Mouse (Mus musculus) cerebellum, adult 2 months (tissue): ENCODE data around the gene AC131692.1. TPM values are rescaled to one million over a fixed set of nuclear protein-coding genes. Genes with fewer than 3 reads are reported as not detected.

Experiments
- DNase-seq, 2 experiments: peaks; one replicate each; pipeline ENCODE4 v3.0.0; 2021
- H3K27ac ChIP-seq: fragments of 200-500 bp; 2 replicates; pipeline ENCODE4 v1.5.1; 2012; ENCODE audit warnings: low read length, control low read depth, inconsistent platforms; ENCODE audit not compliant: insufficient read depth
- H3K27me3 ChIP-seq: fragments of 200-500 bp; 2 replicates; pipeline ENCODE4 v1.6.1; 2012; ENCODE audit warnings: inconsistent platforms, mild to moderate bottlenecking, low read length, moderate library complexity; ENCODE audit not compliant: control insufficient read depth, insufficient read depth
- H3K4me1 ChIP-seq: fragments of 200-500 bp; 2 replicates; pipeline ENCODE4 v1.6.1; 2011; ENCODE audit warnings: low read length; ENCODE audit not compliant: control insufficient read depth, insufficient read depth
- H3K4me3 ChIP-seq: fragments of 200-500 bp; replicated peaks from 2 replicates; pipeline ENCODE3; 2011; ENCODE audit warnings: mild to moderate bottlenecking, low read depth, low read length, control low read depth; ENCODE audit not compliant: insufficient read depth
- CTCF ChIP-seq: fragments of 200-500 bp; IDR thresholded peaks from 2 replicates; pipeline ENCODE4 v1.5.1; 2011; ENCODE audit warnings: low read depth, mild to moderate bottlenecking, control low read depth, low read length, moderate library complexity, borderline replicate concordance; ENCODE audit not compliant: insufficient read depth
- POLR2A ChIP-seq: fragments of 200-500 bp; IDR thresholded peaks from 2 replicates; pipeline ENCODE4 v1.6.1; 2011; ENCODE audit warnings: low read length, control low read depth, borderline replicate concordance; ENCODE audit not compliant: insufficient read depth
- WGBS: fragments of 180-500 bp; shearing (Covaris S2); methylation state at CpG from one replicate; pipeline ENCODE4 v1.1.7; 2018; 5-methylcytosine and 5-hydroxymethylcytosine counted together
- polyA plus RNA-seq: library from polyadenylated mRNA; depleted of rRNA; stranded (reverse); fragments of >200 nt; gene quantifications from 2 replicates; pipeline ENCODE4 v1.2.3, GENCODE M21; 2012

AC131692.1 gene
- polyA plus RNA-seq, 1 experiment = not detected

GRCm38 (mm10) chr19:6052516-6052915, 41.7 kb upstream of the AC131692.1 start:
- H3K27ac ChIP-seq = no peak overlapping the region
- no peak overlapping the region for H3K4me3 ChIP-seq
- DNase-seq = no peak
- H3K27me3 ChIP-seq = no peaks in the 10 kb centered on the region
- H3K4me1 ChIP-seq = no peaks in the 10 kb centered on the region; the same call in 1 of the 2 replicates
- TF ChIP-seq CTCF = no peak
- TF ChIP-seq POLR2A = no peak
- WGBS = 71% methylated on average over 7 of the region's 7 CpGs

GRCm38 (mm10) chr19:6054296-6054695, 39.9 kb upstream of the AC131692.1 start:
- DNase-seq = no peak
- Histone ChIP-seq H3K4me1 (peaks cover 4% of the 10 kb centered on the region), H3K27me3 (no peaks in the 10 kb centered on the region), H3K27ac (no peak overlapping the region), H3K4me3 (no peak overlapping the region)
- WGBS = 78% methylated on average over 5 of the region's 5 CpGs
- no peak for TF ChIP-seq POLR2A
- TF ChIP-seq CTCF = no peak

GRCm38 (mm10) chr19:6056696-6057095, 37.5 kb upstream of the AC131692.1 start:
- no peak overlapping the region for H3K4me3 ChIP-seq
- TF ChIP-seq POLR2A (no peak), CTCF (no peak)

GRCm38 (mm10) chr19:6057313-6058096, 36.7 kb upstream of the AC131692.1 start, which contains the start of the genes Mrpl49 and Fau:
TSS of gene Mrpl49 (minus strand) at chr19:6057785.
TSS of gene Fau (plus strand) at chr19:6057844.
- no peaks in the 10 kb centered on the region for H3K27me3 ChIP-seq
- WGBS = under 1% methylated on average over 62 of the region's 63 CpGs
- DNase-seq = peak; percentile 98 to 99
- TF ChIP-seq POLR2A = peak; percentile 99
- no peak for TF ChIP-seq CTCF
- H3K4me1 ChIP-seq = peaks cover 12% of the 10 kb centered on the region
- peak within 1 kb of the TSS; percentile 63 for H3K27ac ChIP-seq
- peak within 1 kb of the TSS; percentile 90 for H3K4me3 ChIP-seq

More at GRCm38 (mm10) chr19:6056696-6057095, 37.5 kb upstream of the AC131692.1 start:
- DNase-seq = peak; percentile 14 to 15
- WGBS = 34% methylated on average over 4 of the region's 4 CpGs
- Histone ChIP-seq H3K4me1 (peaks cover 7% of the 10 kb centered on the region; the same call in 1 of the 2 replicates), H3K27ac (no peak overlapping the region), H3K27me3 (no peaks in the 10 kb centered on the region)

- TF ChIP-seq CTCF (no peak), POLR2A (no peak)
- no peaks in the 10 kb centered on the region for H3K27me3 ChIP-seq
- no peak overlapping the region for H3K27ac ChIP-seq
- H3K4me1 ChIP-seq = peaks cover 19% of the 10 kb centered on the region
- peak overlapping the region; percentile 58 for H3K4me3 ChIP-seq
- DNase-seq = no peak
- WGBS = 22% methylated on average over 5 of the region's 5 CpGs
Observed at GRCm38 (mm10) chr19:6058513-6058912, 35.7 kb upstream of the AC131692.1 start.

DNA sequence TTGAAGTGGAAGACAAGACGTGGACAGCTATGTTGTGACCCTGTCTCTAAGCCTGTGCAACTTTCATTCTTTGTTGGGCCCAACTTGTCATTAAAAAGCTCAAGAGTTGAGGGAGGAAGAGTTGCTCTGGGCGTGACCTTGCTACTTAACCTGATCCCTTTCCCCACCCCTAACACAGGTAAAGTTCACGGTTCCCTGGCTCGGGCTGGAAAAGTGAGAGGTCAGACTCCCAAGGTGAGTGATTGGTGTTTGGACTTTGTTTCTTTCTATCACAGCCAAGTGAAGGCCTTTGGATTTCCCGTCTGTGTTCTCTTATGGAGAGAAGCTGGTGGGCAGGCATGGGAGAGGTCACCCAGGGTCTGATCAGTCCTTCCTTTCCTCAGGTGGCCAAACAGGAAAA, 35.3 kb upstream of the AC131692.1 start:
- WGBS = 82% methylated on average over 5 of the region's 5 CpGs
- Histone ChIP-seq H3K4me3 (peak overlapping the region; percentile 58), H3K27me3 (no peaks in the 10 kb centered on the region), H3K27ac (no peak overlapping the region), H3K4me1 (peaks cover 19% of the 10 kb centered on the region)
- DNase-seq = peak; percentile 6 to 9
- no peak for TF ChIP-seq CTCF
- no peak for TF ChIP-seq POLR2A

- DNase-seq = peak; percentile 88 to 91
- under 1% methylated on average over 58 of the region's 58 CpGs for WGBS
- Histone ChIP-seq H3K27me3 (no peaks in the 10 kb centered on the region), H3K4me1 (peaks cover 19% of the 10 kb centered on the region), H3K4me3 (peak within 1 kb of the TSS; percentile 75), H3K27ac (peak within 1 kb of the TSS; percentile 67)
- TF ChIP-seq POLR2A (peak; percentile 63), CTCF (no peak)
Observed at GRCm38 (mm10) chr19:6061021-6061533, 33.1 kb upstream of the AC131692.1 start, which contains the start of gene Znhit2. TSS of gene Znhit2 (plus strand) at chr19:6061192.

GRCm38 (mm10) chr19:6061641-6062302, 32.4 kb upstream of the AC131692.1 start:
- Histone ChIP-seq H3K4me1 (peaks cover 25% of the 10 kb centered on the region), H3K27ac (peak overlapping the region; percentile 67), H3K4me3 (peak overlapping the region; percentile 75), H3K27me3 (no peaks in the 10 kb centered on the region)
- under 1% methylated on average over 44 of the region's 44 CpGs for WGBS
- DNase-seq = peak; percentile 38 to 45
- TF ChIP-seq CTCF (no peak), POLR2A (no peak)
